Mouse (Mus musculus): ENCODE data around the gene Tapt1.
"Not testable (repeated sequence)": the region's sequence is repeated elsewhere in the genome, so short reads cannot be mapped to it uniquely, and the experiment has no call there.

Gene Tapt1

GRCm38 (mm10) chr5:44143467-44144235 is 82.8 kb downstream of the Tapt1 start:
- intact Hi-C loops (cut with DNase I), result no loop called here

DNA sequence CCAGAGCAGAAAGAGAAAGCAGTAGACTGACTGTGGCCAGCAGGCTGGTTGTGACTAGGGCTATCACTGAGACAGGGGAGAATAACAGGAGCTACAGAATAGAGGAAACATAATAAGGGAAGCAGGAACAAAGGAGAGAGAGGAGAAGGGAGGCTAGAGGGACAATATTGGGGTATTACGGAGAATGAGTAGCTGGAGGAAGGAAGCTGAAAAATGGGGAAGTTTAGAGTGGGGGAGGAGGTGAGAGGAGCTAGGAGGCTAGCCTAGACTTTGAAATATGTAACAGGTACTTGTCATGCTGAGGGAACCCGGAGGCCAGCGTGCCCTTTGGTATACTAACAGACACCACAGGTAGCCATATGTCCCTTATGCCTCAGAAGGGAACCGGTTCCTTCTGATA is 98.9 kb downstream of the Tapt1 start:
- intact Hi-C loops (cut with DNase I), result no loop called here

GRCm38 (mm10) chr5:44126574-44126973 is 99.9 kb downstream of the Tapt1 start:
- intact Hi-C loops (cut with DNase I), result not testable (repeated sequence)
